Mouse (Mus musculus) granulocyte monocyte progenitor cell, adult 5-6 weeks (primary cell): ENCODE data around the gene Krt78. TPM values are rescaled to one million over a fixed set of nuclear protein-coding genes. Genes with fewer than 3 reads are reported as not detected.

ENCODE experiments used
- ATAC-seq: replicated peaks from 2 replicates; pipeline ENCODE4 v1.8.0; 2016; ENCODE audit warnings: mild to moderate bottlenecking, moderate TSS enrichment, inconsistent platforms; ENCODE audit not compliant: poor library complexity, severe bottlenecking
- total RNA-seq, 2 experiments: library from RNA; stranded (forward) in 1 of 2; stranded (reverse) in 1 of 2; fragments of 200-712, 200-1000 nt in 1 of 2; fragments of >200 nt in 1 of 2; fragmentation: Nextera tagmentation in 1 of 2; gene quantifications; 2 replicates each; pipeline ENCODE4 v1.2.3; 2014 to 2017

Krt78 gene
- total RNA-seq, 2 experiments from 2014 or later = not detected

GRCm38 (mm10) chr15:101974083-101974845 is 20.2 kb upstream of the Krt78 start:
- no peak for ATAC-seq

DNA sequence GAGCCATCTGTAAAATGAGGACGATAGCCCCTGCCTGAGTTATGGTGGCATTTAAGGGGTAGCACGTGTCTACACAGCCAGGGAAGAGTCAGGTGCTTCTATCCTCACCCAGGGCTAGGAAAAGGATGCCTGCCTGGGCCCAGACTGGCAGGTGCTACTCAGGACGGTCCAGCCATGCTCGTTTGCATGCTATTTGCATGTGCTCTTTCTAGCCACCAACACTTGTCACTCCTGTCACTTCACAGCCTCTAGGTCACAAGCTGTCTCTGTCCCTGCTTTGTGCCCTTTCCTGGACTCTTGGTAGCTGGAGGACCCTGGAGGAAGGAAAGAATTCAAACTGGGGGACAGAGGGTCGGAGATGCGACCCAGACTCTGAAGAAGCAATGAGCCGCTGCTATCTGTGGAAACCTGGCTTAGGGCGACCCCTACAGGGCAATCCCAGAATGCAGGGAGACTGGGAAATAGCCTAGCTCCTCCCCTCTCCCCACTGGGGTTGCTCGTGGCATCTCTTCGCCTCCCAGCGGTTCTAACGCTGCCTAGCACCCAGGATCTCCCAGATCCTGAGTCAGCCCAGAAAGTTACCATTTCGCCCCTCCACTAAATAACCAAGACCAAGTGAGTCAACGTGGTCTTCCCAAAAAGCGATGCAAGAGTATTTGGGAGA is 19.5 kb upstream of the Krt78 start:
- peak; percentile 72 for ATAC-seq

GRCm38 (mm10) chr15:101970536-101970935 is 16.4 kb upstream of the Krt78 start:
- ATAC-seq = no peak

DNA sequence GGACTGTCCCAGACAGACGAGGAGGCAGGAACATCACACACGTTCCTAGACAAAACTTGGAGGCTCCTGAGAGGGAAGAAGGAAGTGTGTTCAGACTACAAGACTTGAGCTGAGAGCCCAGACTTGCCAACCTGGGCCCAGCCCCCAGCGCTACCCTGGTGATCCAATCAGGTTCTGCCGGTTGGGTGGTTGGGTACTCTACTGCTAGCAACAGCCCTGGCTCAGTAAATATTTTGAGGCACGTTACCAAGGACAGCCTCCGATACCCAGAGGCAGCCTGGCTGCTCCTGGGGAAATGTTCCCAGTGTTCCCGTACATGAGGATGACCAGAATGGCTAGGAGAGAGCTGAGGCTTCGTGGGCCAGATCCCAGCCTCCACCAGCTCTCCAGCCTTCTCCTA is 12.7 kb upstream of the Krt78 start:
- ATAC-seq = no peak

- no peak for ATAC-seq
Measured at GRCm38 (mm10) chr15:101958891-101959290, 4.8 kb upstream of the Krt78 start.

DNA sequence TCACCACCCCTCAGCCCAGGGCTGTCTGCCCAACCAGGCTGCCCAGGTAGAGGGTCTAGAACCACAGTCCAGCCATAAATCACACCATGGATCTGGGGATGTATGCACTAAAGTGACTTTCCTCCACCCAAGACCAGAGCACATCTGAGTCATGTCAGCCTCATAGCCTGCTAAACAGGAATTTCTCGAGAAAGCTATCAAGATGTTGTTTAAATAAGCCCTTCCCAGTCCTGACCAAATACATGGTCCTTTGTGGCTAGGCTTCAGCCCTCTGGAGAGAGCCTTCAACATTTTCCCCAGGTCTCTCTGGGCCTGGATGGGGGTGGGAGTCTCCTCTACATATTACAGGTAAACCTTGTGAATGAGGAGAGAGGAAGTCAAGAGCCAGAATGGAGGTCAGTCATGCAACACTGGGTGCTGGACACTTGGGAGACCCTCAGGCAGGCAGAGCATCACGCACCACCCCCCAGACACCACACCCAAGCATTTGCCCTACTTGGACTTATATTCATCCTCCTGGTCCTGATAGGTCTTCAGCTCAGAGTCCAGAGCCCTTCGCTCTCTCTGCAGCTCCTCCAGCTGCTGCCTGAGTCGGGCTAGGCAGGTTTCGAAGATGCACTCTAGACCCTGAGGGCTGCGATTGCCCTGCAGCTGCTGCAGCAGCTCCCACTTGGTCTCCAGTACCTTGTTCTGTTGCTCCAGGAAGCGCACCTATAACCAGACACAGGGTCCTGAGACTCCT is 1.2 kb downstream of the Krt78 start:
- ATAC-seq = no peak

- no peak for ATAC-seq
Measured at GRCm38 (mm10) chr15:101945430-101945829, 8.7 kb downstream of the Krt78 start.

DNA sequence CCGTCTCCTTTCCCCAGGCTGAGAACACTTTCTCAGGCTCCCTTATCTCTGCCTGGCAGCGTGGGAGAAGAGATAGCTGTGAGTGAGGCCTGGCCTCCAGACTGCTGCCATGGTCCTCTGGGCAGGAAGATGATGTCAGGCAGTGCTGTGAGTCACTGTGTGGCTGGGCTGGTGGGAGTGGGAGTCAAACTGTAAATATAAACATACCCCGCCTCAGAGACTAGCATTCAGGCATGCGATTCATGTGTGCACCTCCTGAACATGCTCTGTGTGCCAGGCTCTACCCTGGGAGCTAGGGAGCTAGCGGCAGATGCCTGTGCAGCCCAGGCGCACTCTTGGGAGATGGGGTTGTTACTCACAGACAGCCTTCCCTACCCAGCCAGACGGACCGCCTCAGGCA is 12.1 kb downstream of the Krt78 start:
- no peak for ATAC-seq

- ATAC-seq = no peak
Measured at GRCm38 (mm10) chr15:101940274-101940829, 13.7 kb downstream of the Krt78 start, which contains the start of gene Krt79. Krt79 (minus strand) TSS chr15:101940324.

DNA sequence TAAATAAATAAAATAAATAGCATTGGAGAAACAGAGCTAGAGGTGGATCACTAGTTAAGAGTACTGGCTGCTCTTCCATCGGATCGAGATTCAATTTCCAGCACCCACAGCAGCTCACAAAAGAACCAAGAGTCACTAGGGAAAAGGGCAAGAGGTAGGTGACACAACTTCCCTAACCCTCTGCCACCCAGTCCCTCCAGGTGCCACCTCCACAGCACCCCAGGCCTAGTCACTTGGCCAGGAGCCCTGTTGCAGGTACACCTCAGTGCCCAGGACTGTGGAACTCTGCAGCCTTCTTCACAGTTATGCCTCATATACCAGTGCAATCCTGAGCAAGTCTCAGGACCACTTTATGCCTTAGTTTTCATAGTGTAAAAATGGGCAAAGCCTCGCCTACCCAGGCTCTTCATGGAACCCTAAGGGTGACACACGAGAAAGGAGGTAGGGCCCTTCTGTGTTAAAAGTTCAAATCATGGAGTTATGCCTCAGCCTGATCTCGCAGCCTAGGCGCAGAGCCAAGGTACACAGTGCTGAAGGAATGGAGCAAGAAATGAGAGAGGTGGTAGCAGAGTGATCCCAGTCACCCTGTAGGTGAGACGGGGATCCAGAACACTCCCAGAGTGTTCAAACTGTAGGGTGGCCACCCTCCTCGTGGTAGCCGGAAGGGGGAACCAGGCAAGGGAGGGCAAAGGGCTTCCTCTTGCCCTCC is 15.3 kb downstream of the Krt78 start:
- no peak for ATAC-seq

DNA sequence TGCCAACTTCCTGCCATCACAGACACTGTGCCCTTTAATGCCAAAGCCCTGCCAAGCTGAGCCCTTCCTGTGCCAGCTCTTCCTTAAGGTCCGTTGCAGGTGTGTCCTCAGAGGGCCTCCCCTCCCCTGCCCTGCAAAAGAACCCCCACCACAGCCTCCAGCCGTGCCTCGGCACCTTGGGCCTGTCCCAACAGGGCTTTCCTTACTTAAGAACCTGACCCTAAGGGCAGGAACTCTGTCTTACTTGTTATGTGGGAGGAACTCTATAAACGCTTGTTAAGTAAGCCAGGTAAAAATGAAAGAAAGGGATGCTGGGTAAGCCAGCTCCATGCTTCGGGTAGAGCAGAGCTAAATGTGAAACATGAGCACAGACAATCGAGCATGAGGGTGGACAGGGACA is 21.1 kb downstream of the Krt78 start:
- no peak; the same call in 1 of the 2 replicates for ATAC-seq

DNA sequence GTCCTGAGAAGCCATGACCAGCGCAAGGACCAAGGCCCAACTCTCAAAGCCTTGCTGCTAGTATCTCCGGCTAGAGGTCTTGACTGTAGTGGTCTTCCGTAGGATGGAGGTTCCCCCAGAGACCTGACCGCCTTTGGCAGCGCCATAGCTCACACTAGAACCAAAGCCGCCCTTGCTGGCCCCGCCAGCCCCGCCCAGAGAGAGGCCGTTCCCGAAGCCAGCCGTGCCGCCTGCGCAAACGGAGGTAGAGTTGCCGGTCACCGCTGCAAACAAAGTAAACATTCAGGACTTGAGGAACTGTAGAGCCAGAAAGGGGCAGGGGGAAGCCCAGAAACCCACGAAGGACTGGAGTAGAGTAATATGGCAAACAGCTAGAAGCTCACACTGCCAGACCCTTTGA is 24.4 kb downstream of the Krt78 start:
- ATAC-seq = no peak

GRCm38 (mm10) chr15:101929087-101929486 is 25.0 kb downstream of the Krt78 start:
- ATAC-seq = no peak

GRCm38 (mm10) chr15:101927340-101928080 is 26.6 kb downstream of the Krt78 start:
- no peak for ATAC-seq

DNA sequence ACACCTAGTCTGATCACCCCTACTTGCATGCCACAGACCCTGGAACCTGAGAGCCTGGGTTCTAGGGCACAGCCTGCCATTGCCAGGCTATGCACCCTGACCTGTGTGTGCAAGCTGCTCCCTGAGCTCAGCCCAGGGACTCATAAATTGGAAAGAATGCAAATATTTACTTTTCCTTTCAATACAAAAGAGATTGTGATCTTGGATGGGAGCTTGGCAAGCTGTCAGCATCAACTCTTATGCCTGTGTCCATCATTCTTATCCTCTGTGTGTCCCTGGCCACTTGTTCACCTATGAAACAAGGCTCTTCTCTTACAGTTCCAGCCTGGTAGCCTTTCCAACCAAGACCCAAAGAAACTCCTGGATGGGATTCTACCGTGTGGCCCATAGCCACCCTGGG is 29.0 kb downstream of the Krt78 start:
- ATAC-seq = no peak

DNA sequence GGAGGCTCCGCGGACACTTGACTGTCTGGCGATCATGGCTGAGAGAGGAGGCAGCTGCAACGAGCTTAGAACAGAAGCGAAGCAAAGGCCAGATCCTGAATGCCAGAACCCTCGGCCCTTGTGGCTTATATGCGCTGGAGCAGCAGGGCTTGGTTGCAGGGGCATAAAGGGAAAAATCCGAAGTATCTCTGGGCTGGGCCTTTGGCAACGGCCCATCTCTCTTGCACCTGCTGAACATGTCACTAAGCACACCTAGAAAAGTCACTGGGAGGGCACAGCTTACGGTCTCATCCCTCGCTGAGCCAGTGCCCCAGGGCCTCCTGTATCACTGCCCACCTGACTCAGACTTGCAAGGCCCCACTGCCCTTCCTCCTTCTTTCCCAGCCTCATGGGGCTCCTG is 29.5 kb downstream of the Krt78 start, which contains the start of gene Krt4:
Krt4 (minus strand) TSS at position 101 of the 400 bp plus-strand sequence.
- ATAC-seq = no peak

GRCm38 (mm10) chr15:101922296-101922695 is 31.8 kb downstream of the Krt78 start:
- no peak for ATAC-seq

DNA sequence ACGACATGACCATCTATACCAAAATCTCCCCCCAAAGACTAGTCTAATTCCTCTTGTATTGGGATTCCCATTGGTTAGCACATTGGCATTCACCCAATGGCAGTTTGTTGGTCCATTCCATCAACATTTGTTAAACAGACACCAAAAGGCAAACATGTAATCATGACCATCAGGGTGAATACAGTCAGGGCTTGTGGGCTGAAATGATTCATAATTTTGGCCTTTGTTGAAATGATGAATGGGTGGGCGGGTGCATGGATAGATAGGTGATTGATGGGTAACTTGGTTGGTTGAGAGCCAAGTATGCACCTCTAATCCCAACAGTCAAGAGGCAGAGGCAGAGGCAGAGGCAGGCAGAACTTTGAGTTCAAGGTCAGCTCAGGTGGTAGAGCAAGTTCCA is 38.0 kb downstream of the Krt78 start:
- ATAC-seq = no peak

- ATAC-seq = no peak
Measured at GRCm38 (mm10) chr15:101904849-101905248, 49.2 kb downstream of the Krt78 start.
